Mouse (Mus musculus) heart, postnatal 4 days (tissue): ENCODE data around the gene Erp44. TPM values are rescaled to one million over a fixed set of nuclear protein-coding genes. Genes with fewer than 3 reads are reported as not detected.

ENCODE experiments used
- DNase-seq: peaks from one replicate; pipeline ENCODE4 v3.0.0; 2021
- total RNA-seq, 2 experiments: library from RNA; stranded (reverse); gene quantifications; 2 replicates each; pipeline ENCODE4 v1.2.3; 2021

The Erp44 gene
- total RNA-seq: 10 to 100 TPM; 28.1 to 30.3 TPM

DNA sequence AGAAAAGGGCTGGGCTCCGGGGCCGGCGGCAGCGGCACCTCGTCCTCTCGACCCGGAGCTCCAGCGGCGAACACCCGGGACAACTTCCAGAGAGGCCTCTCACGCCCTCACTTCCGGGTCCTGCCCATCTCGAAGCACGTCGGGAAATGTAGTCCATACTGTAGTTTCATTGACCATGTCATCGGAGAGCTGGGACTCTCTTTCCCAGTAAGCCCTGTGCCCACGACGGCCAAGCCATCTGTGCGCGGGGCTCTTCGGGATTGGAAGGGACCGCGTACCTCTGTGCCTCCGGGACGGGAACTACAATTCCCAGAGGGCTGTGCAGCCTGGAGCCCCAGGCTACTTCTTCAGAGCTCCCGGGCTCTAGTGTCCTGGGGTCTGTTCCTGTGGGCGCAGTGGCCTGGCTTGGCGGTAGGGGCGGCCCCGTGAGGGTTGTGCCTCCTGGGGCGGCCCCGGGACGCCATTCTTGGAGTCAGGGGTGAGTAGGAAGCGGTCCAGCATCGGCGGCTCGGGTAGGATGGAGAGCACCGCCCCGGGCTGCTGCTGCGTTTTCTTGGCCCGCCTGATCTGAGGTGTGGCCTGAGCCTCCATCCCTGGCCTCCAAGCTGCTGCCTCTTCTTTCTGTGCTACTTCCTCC, at the start of gene Erp44, which contains the start of gene Invs:
Gene Erp44, minus strand, starts transcription at position 61 of the 637 bp plus-strand sequence.
Gene Invs, plus strand, starts transcription at position 263 of the 637 bp plus-strand sequence.
- peak; percentile 94 for DNase-seq

DNA sequence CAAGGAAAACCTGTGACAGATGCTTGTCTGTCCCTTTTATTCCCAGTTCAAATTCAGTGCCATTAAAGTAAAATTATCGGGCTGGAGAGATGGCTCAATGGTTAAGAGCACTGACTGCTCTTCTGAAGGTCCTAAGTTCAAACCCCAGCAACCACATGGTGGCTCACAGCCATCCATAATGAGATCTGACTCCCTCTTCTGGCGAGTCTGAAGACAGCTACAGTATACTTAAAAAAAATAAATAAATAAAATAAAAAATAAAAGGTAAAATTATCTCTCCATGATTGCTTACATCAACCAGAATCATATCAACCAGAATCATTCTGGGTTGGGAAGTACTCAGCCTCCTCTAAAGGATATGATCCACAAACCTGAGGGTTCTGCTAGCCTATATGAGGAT, 48.7 kb upstream of the Erp44 start:
- no peak for DNase-seq

DNA sequence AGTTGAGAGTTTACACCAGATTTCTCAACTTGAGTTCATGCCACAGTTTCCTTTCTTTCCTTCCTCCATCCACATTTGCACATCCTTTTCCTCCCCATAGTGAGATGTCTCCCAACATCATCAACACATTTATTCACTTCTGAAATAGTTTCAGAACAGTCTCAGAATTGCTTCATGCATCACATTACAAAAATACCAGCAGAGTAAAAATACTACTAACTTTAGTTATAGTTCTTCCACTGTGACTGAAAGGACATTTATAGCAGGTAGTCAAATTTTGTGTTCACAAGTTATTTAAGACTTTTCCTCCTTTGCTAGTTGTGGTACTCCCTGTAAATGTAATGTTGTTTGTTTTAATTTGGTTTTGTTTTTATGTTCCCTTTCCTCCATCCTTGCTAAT, 47.8 kb upstream of the Erp44 start:
- no peak for DNase-seq

DNA sequence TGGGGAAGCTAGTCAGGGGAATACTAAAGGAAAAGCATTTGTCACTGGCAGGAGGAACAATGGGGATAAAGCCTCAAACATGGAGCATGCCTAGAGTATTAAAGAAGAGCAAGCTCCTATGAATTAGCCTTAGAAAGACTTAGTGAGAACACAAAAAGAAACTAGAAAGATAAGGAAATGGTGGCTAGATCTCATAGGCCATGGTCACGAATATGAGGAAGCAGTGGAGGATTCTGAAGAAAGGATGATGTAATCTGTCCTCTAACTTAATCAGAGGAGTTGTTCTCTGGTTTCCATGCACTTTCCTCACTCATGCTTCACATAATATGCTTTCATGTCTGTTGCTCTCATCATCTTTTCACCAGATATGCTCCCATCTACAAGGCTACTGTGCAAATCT, 42.7 kb upstream of the Erp44 start:
- no peak for DNase-seq

DNA sequence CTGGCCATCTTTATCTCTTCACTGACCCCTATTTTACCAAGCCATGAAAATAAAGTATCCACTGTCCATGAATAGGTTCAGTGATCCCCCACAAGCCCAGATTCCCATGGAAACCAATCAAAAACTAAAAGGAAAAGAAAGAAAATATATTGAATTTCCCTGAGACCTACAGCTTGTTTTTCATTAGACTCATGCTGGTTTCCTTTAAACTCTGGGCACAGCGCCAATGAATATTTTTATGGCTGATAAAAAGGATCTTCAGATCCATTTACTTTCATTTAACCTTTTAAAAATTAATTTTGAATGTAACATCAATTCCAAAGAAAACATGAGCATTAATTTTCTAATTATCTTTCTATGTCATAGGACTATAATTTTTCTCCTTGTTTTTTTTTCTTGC, 41.9 kb upstream of the Erp44 start:
- peak; percentile 9 for DNase-seq

DNA sequence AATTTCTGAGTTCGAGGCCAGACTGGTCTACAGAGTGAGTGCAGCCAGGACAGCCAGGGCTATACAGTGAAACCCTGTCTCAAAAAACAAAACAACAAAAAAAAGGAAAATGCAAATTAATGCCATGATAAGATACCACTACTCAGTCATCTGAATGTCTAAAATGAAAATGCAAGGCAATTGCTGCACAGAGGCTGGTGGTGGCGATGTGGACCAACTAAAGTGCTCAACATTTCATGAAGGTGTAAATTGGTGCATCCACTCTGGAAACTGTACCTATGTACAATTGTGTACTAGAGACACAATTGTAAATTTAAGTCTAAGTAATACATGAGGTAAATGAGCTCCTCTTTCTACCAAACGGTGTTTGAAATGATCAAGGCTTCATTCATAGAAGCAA, 36.7 kb upstream of the Erp44 start:
- no peak for DNase-seq

DNA sequence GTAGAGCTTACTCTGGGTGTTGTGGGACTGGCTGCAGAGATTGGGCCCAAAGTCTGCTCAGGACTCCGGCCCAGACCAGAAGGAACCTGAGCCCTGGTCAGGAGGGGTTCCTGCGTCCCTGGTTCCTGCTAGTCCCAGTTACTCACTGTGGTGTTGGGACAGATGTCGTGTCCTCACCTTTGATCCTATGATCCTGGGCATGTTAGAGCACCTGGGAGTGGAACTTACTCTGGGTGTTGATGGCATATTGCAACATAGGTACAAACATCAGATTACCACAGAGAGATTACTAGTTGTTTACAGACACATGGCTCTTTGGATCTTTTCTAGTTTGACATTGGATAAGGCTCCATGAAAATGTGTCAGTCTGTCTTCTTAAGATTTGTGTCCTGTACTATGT, 35.5 kb upstream of the Erp44 start:
- no peak for DNase-seq

DNA sequence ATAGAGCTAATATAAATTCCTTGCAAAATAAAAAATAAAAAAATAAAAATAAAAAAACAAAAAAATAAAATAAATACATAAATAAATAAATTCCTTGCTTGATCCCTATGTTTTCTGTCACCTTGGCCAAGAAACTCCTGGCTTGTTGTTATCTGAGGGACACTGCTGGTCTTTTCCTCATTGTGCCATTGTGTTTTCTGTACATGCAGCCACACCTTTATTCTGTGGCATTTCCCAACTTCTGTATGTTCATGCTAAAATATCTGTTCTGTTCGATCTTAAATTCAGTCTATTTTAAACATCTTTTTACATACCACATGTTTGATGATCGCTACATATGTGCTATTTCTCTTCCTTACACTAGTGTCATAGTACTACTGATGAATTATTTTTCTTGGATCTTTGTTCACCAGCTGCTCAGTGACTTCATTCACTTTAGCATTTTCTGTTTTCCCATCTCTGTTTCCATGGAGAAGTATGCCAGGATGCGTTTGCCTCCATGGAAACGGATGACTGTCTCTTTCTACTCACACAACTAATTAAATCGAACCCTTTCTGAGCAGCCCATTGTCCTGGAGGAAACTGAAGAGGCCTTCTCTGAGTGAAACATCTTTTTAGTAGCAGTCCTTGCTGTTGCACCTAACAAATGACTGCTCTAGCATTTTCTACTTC, 7.9 kb upstream of the Erp44 start:
- DNase-seq: no peak

DNA sequence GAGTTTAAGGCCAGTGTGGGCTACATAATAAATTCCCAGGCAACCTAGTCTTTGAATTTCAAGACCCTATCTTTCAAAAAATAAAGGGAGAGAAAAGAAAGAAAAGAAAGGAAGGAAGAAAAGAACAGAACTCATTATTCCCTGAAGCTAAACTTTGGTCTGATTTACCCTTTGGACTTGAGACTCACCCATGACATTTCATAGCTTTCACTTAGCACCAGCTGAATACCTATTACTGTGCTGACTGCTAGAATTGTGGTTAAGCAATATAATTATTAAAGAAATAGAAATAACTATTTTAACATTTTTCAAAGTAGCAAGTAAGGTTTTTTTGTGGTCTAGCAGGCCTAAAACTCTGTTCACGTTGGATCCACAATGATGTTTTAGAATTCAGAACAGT, 1.8 kb upstream of the Erp44 start:
- DNase-seq: no peak

DNA sequence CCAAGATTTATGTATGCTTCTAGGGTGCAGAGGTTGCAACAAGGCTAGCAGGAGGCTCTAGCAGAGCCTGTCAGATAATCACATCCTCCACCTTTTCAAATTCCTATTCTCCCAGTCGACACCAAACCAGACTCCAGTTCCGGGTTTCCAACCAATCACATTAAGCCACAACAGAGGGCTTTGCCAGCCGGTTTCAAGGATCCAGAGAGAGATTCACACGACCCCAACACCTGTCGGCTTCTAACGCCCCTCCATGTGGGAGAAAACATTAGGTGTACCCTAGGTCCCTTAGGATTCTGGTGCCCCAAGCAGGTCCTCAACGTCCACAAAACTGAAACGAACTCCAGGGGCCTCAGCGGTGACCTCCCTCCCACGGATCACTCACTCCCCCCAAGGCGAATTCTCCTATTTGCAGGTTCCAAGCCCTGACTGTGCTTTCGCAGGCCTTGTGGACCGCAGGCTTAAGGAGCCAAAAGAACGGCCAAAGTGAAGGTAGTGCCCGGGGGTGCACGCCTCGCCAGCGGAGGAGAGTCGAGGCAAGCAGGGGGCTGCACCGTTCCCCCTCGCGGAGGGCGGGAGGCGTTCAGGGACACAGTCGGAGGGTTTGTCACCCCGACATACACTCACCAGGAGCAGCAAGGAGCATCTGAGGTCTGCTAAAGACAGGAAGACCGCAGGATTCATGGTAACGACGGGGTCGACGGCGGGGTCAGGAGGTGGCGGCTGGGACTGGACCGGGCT, 431 bp downstream of the Erp44 start:
- peak; percentile 19 for DNase-seq

DNA sequence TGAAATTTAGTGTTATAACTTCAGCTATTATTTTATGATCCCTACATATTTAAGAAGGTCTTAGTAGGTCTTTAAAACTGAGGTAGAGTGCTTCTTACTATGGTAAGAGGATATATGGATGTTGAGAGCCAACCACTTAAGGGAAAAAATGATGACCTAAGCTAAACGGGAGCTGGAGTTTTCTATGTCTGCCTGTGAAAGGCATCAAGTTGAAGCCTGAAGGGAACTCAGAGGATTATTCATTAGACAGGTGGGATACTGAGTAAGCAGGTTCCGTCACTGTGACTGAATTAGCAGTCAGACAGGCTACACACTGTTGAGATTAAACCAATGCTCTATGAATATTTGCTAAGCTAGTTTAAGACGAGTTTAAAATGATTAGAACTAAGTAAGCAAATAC, 2.3 kb downstream of the Erp44 start:
- DNase-seq: no peak

DNA sequence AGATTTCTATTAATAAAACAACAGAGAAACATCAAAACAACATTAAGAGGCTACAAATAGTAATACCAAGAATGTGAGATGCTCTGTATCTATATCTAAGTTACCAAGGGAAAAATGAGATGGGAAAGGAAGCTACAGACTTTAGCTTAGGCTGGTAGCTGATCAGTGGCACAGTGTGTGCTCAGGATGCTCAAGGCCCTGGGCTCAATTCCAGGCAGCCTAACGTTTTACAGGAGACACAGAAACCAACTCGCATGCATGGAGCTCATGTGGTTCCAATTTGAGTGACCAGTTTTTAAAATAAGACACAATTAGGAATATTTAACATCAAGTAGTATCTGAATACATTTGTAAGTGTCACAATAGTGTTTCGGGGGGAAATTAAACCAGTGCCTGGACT, 3.6 kb downstream of the Erp44 start:
- no peak for DNase-seq

DNA sequence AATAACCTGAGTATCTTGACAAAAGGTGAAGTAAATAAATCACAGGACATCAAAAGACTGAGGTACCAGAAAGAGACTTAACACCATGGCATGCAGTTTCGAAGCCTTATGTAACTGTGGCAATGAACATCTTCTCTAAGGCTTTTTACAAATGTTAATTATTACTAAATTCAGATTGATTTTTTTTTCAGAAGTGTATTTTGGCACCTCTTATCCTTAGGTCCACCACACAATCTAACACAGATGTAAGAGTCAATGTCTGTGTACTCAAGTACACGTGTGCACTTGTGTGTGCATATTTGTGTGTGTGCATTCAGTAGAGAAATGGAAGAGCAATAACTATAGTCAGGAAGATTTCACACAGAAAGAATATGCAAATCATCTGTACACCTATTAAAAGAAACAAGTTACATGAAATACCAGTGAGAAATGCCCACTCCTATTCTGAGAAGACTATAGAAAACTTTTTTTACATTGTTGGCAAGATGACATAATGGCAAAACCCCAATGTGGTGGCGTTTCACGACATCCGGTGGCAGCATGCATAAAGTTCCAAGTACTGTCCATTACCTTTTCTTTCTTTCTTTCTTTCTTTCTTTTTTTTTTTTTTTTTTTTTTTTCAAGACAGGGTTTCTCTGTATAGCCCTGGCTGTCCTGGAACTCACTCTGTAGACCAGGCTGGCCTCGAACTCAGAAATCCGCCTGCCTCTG, 6.1 kb downstream of the Erp44 start:
- no peak for DNase-seq

DNA sequence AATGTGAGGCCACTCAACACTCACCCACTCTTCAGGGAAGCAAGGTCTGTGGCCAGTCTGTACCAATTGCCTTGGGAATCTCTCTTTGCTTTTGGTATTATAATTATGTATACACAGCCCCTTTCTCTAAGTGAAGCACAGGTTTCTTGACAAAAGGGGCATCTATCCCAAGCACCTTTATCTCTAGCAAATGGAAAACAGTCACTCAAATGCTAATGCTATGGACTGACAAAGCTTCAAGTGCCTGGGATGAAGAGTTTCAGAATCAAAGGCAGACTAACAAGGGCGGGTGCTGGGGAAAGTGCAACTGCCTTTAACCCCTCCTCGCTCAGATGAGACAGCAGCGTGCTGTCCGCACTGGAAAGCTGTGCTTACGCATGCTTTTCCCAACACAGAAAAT, 7.5 kb downstream of the Erp44 start:
- no peak for DNase-seq

DNA sequence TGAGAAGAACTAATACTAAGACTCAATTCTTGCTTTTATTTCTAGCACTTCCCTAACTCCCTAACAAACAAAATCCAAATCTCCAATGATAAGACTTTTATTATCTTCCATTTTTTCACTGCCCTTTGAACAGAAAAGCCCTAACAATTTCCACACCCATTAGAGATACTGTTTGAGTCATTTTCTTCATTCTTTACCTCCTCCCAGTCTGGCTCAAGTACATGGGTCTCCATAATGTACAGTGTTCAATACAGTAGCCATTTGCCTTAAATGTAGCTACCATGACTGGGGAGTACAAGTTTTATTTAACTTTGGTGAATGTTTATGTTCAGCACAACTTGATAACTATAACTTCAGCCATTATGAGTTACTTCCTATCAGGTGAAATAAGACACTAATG, 8.8 kb downstream of the Erp44 start:
- no peak for DNase-seq

DNA sequence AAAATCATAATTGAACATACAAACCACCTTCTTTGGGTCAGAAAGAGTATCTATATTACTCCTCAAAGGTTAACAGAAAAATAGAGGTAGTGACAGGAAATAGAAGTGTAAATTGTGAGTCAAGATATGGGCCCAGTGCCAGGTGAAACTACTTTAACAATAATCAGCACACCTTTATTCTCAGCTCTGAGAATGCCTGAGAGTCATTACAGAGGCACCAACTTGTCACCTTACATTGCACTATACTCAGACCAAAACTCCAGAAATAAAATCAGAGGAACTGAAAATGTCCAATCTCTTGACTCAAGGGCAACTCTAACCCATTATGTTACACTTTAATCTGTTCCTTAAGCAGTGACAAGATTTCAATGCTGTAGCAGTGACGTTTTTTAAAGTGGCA, 11.2 kb downstream of the Erp44 start:
- no peak for DNase-seq

DNA sequence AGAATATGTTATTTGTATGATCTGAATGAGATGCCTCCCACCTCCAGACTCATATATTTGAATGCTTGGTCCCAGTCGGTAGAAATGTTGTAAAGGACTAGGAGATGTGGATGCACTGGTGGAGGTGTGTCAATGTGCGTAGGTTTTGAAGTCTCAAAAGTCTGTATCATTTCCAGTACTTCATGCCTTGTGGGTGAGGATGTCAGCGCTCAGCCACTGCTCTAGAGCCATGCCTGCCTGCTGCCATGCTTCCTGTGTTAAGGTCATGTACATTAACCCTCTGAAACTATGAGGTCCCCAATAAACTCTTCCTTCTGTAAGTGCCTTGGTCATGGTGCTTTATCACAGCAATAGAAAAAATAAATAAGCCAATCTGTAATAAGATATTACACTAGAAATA, 11.7 kb downstream of the Erp44 start:
- DNase-seq: no peak

DNA sequence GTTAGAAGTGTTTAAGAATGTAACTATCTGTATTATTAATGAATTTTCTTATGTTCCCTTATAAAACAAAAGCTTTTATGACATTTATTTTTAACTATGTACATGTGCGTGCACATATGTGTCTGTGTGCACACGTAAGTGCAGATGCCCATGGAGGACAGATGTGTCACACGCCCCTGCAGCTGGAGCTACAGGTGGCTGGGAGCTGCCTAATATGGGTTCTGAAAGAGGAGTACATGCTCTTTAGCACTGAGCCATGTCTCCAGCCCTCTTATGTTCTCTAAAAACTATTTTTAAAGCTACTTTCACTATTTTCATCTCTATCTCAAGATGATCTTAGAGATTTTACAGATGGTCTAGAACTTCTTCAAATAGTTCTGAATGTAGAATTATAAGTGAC, 21.3 kb downstream of the Erp44 start:
- DNase-seq: no peak

DNA sequence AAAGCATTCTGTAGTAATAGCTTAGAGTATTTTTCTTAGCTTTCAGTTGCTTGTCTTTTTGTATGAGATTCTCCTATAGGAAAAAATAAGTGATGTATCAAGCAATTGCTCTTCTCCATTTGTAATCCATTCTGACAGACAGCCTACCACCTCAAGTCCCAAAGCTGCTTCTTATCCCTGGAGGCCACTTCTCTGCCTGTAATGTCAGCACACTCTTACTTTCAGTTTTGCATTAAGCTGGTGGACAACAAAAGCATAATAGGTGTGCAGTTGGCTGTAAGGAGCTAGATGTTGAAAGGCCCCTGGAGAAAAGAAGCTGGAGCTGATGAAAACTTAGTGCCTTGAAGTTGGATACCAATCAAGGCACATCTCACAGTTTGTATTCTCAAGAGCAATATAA, 26.1 kb downstream of the Erp44 start:
- no peak for DNase-seq

DNA sequence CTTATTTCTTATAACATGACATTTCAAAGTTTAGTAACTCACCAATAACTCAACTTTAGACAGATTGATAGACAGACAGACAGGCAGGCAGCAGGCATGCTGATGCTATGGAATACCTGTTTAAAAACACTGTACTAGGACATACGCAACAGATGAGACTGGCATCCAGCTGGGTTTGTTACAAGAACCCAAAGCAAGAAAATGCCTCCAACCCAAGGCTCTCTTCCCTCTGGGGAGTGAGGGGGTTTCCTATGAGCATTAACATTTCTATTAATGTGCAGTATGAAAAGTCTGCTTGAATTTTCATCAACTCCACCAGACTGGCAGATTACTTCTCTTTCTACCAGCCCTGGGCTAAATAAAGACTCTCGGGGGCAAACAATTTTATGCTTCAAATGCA, 35.1 kb downstream of the Erp44 start:
- no peak for DNase-seq

DNA sequence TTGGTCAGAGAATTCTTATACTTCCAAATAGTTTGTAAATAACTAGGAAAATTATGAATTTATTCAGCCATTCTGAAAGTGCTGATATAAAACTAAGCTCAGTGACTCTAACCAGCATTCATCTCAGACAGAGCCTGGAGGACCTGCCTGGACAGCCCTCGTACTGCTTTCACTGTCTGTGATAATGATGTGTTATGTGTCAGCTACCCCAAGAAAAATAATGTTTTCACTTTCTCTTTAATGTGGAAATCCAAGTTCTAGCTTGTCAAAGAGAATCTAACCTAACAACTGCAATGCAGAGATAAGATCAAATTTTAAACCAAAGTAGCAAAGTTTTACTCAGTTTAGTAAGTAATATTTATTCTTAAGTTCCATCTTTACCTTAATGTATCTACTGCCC, 35.6 kb downstream of the Erp44 start:
- no peak for DNase-seq

DNA sequence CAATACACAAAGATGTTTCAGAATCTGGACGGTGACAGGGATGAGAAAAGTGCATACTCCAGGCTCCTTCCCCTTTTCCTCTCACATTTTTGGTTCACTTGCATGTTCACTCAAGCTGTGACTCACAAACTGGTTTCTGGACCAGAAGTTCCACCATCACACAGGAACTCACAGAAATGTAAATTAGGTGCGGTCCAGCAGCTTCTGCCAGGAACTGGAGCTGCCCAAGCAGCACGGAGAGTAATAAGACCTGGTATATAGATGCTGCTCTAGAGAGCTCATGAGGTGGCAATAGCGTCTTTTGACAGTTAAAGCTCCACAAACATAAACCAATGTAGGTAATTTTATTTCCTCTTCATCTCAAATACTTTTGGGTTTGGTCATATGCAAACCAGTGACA, 36.9 kb downstream of the Erp44 start:
- DNase-seq: no peak

DNA sequence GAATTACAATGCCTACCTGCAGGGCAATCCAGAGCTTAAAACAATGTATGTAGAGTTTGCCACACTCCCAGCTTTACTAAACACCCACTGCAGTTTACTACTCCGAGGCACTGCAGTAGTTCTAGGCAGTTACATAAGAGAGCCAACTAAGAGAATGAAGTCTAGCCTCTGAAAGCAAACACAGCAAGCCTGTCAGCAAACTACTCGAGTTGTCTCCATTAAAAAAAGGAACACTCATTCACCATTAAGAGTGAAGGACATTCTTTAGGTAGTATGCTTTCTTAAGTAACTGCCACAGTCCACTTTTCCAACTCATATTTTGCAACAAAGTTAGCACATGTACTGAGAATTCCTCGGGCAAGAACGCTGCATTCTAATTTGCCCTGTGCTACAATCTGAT, 40.3 kb downstream of the Erp44 start:
- DNase-seq: no peak
